Mouse (Mus musculus) limb, embryonic 11.5 days (tissue): ENCODE results near the gene Zfp553. TPM values are rescaled to one million over a fixed set of nuclear protein-coding genes. Genes with fewer than 3 reads are reported as not detected.

Experiments
- ATAC-seq: fragments of 200-750 bp; cut with Nextera tagmentation; 2 replicates; pipeline ENCODE4 v1.8.0; 2017; ENCODE audit warnings: low read depth; ENCODE audit not compliant: insufficient number of reproducible peaks, low FRiP score, low TSS enrichment
- DNase-seq: peaks from one replicate; pipeline ENCODE4 v3.0.0-alpha.2; 2015; ENCODE audit warnings: low spot score
- H3K27ac ChIP-seq: fragments of 300-500 bp; sonication (generic); replicated peaks from 2 replicates; pipeline ENCODE4 v1.5.1; 2014; ENCODE audit warnings: low read depth, mild to moderate bottlenecking, low read length
- H3K27me3 ChIP-seq: fragments of 300-500 bp; sonication (generic); 2 replicates; pipeline ENCODE4 v1.6.1; 2014; ENCODE audit warnings: mild to moderate bottlenecking, low read length, mixed read lengths; ENCODE audit not compliant: control insufficient read depth, insufficient read depth
- H3K36me3 ChIP-seq: fragments of 300-500 bp; sonication (generic); 2 replicates; pipeline ENCODE4 v1.6.1; 2014; ENCODE audit warnings: mild to moderate bottlenecking, low read length, moderate library complexity, mixed read lengths; ENCODE audit not compliant: control insufficient read depth, insufficient read depth
- H3K4me1 ChIP-seq: fragments of 300-500 bp; sonication (generic); 2 replicates; pipeline ENCODE4 v1.6.1; 2014; ENCODE audit warnings: low read length, mixed read lengths; ENCODE audit not compliant: control insufficient read depth, insufficient read depth
- H3K4me2 ChIP-seq: fragments of 300-500 bp; sonication (generic); 2 replicates; pipeline ENCODE4 v1.6.1; 2014; ENCODE audit warnings: low read depth, mild to moderate bottlenecking, moderate library complexity; ENCODE audit not compliant: severe bottlenecking
- H3K4me3 ChIP-seq: fragments of 300-500 bp; sonication (generic); 2 replicates; pipeline ENCODE4 v1.5.1; 2014; ENCODE audit warnings: low read depth, low read length
- H3K9ac ChIP-seq: fragments of 300-500 bp; sonication (generic); 2 replicates; pipeline ENCODE4 v1.6.1; 2014; ENCODE audit warnings: mild to moderate bottlenecking, low read length
- H3K9me3 ChIP-seq: fragments of 300-500 bp; sonication (generic); 2 replicates; pipeline ENCODE4 v1.6.1; 2016; ENCODE audit warnings: low read length; ENCODE audit not compliant: control insufficient read depth
- WGBS: fragments of 180-500 bp; shearing (Covaris S2); extraction: QIAGEN DNeasy Blood & Tissue Kit; methylation state at CpG from one replicate; pipeline ENCODE4 v1.1.7; 2014; 5-methylcytosine and 5-hydroxymethylcytosine counted together
- polyA plus RNA-seq: library from polyadenylated mRNA; unstranded; fragments of >200 nt; fragmentation: Nextera tagmentation; extraction: Ambion mirVana; gene quantifications from 2 replicates; pipeline ENCODE4 v1.2.1, GENCODE M21; 2014

Zfp553 gene
- polyA plus RNA-seq, 1 experiment from 2014 or later, result 29.1 TPM

GRCm38 (mm10) chr7:127208553-127209438, 24.1 kb upstream of the Zfp553 start, which contains the start of gene Mylpf:
Gene Mylpf, plus strand, starts transcription at chr7:127208890.
- WGBS, result under 1% methylated on average over 41 of the region's 44 CpGs
- Histone ChIP-seq H3K9ac (peak within 1 kb of the TSS; percentile 84), H3K27me3 (no peaks in the 10 kb centered on the region), H3K4me3 (peak within 1 kb of the TSS; percentile 92), H3K27ac (peak within 1 kb of the TSS; percentile 86), H3K9me3 (no peaks in the 10 kb centered on the region), H3K4me2 (peak within 1 kb of the TSS; percentile 96), H3K4me1 (peaks cover 13% of the 10 kb centered on the region), H3K36me3 (no peaks in the 10 kb centered on the region; the same call in 1 of the 2 replicates)
- ATAC-seq (peak; percentile 95), DNase-seq (peak; percentile 93)

- ATAC-seq, result no peak
- Histone ChIP-seq H3K4me3 (no peak overlapping the region), H3K4me1 (peaks cover 13% of the 10 kb centered on the region), H3K4me2 (peak overlapping the region; percentile 54; the same call in 1 of the 2 replicates), H3K36me3 (no peaks in the 10 kb centered on the region), H3K27me3 (no peaks in the 10 kb centered on the region), H3K9ac (no peak overlapping the region), H3K9me3 (no peaks in the 10 kb centered on the region), H3K27ac (no peak overlapping the region)
- no peak for DNase-seq
- WGBS, result 83% methylated on average over 5 of the region's 5 CpGs
Observed at GRCm38 (mm10) chr7:127209851-127210250, 23.0 kb upstream of the Zfp553 start.

DNA sequence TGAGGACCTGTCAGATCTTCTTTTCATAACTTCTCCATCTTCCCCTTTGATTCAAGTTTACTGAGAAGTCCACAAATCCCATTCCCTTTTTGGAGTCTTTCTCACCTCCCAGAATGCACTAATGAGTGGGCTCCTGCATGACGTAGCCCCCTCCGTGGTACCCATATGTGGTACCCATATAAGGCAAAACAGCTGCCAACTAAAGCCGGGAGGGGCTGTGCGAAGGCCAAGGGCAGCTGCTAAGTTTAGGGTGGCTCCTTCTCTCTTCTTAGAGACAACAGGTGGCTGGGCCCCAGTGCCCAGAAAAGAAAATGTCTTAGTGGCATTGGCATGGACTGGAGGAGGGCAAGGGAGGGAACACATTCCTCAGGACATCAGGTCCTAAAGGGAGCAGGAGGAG, 22.6 kb upstream of the Zfp553 start:
- Histone ChIP-seq H3K4me1 (peaks cover 15% of the 10 kb centered on the region), H3K27ac (no peak overlapping the region), H3K9ac (no peak overlapping the region), H3K36me3 (no peaks in the 10 kb centered on the region), H3K4me3 (no peak overlapping the region), H3K27me3 (no peaks in the 10 kb centered on the region), H3K4me2 (no peak overlapping the region), H3K9me3 (no peaks in the 10 kb centered on the region)
- no peak for ATAC-seq
- DNase-seq, result no peak
- 86% methylated on average over 4 of the region's 4 CpGs for WGBS

GRCm38 (mm10) chr7:127211014-127211745, 21.7 kb upstream of the Zfp553 start:
- Histone ChIP-seq H3K27me3 (no peaks in the 10 kb centered on the region), H3K4me3 (no peak overlapping the region), H3K4me2 (no peak overlapping the region), H3K9ac (no peak overlapping the region), H3K27ac (no peak overlapping the region), H3K9me3 (no peaks in the 10 kb centered on the region), H3K4me1 (peaks cover 15% of the 10 kb centered on the region), H3K36me3 (no peaks in the 10 kb centered on the region)
- ATAC-seq, result no peak
- no peak for DNase-seq
- 65% methylated on average over 5 of the region's 5 CpGs for WGBS

GRCm38 (mm10) chr7:127212432-127213250, 20.2 kb upstream of the Zfp553 start:
- 0 out of 2 replicates have a peak, but pooled peaks cover 6% of the 10 kb centered on the region for H3K4me1 ChIP-seq
- H3K9ac ChIP-seq, result no peak overlapping the region
- DNase-seq (no peak), ATAC-seq (no peak)
- no peaks in the 10 kb centered on the region for H3K36me3 ChIP-seq
- no peak overlapping the region for H3K27ac ChIP-seq
- 90% methylated on average over 12 of the region's 12 CpGs for WGBS
- H3K4me3 ChIP-seq, result no peak overlapping the region
- no peaks in the 10 kb centered on the region for H3K27me3 ChIP-seq
- no peaks in the 10 kb centered on the region for H3K9me3 ChIP-seq
- no peak overlapping the region for H3K4me2 ChIP-seq

DNA sequence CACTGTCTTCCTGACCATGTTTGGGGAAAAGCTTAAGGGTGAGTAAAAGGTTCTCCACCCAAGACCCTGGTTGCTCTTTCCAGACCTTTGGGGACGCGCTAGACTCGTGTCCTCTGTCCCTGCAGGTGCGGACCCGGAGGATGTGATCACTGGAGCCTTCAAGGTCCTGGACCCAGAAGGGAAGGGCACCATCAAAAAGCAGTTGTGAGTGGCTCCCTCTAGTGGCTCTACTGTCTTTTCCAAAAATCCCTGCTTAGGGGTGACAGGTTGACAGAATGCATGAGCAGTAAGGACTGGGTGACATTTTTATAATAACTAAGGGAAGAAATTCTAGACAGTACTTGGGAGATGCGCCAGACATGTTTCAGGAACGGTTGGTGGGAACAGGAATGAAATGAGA, 19.4 kb upstream of the Zfp553 start:
- Histone ChIP-seq H3K4me3 (no peak overlapping the region), H3K27ac (no peak overlapping the region), H3K4me2 (no peak overlapping the region), H3K4me1 (0 out of 2 replicates have a peak, but pooled peaks cover 4% of the 10 kb centered on the region), H3K27me3 (no peaks in the 10 kb centered on the region), H3K9ac (no peak overlapping the region), H3K36me3 (no peaks in the 10 kb centered on the region), H3K9me3 (no peaks in the 10 kb centered on the region)
- 44% methylated on average over 7 of the region's 7 CpGs for WGBS
- ATAC-seq, result no peak
- DNase-seq, result no peak

DNA sequence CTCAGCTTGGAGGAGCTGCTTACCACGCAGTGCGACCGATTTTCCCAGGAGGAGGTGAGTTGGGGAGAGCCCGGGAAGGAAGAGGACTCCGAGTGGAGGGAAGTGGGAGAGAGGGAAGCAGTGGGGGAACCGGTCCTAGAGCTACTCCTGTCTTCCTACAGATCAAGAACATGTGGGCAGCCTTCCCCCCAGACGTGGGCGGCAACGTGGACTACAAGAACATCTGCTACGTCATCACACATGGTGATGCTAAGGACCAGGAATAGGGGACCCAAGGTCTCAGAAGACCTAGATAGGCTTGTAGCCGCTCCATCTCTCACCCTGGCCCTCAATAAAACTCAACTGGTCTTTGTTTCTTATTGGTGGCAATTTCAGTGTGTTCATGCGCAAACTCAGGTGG, 18.9 kb upstream of the Zfp553 start:
- no peaks in the 10 kb centered on the region for H3K27me3 ChIP-seq
- H3K4me3 ChIP-seq, result no peak overlapping the region
- 0 out of 2 replicates have a peak, but pooled peaks cover 4% of the 10 kb centered on the region for H3K4me1 ChIP-seq
- DNase-seq, result no peak
- peak overlapping the region; percentile 39; the same call in 1 of the 2 replicates for H3K4me2 ChIP-seq
- ATAC-seq, result no peak
- H3K27ac ChIP-seq, result no peak overlapping the region
- H3K36me3 ChIP-seq, result no peaks in the 10 kb centered on the region
- no peak overlapping the region for H3K9ac ChIP-seq
- WGBS, result 49% methylated on average over 12 of the region's 12 CpGs
- H3K9me3 ChIP-seq, result no peaks in the 10 kb centered on the region

DNA sequence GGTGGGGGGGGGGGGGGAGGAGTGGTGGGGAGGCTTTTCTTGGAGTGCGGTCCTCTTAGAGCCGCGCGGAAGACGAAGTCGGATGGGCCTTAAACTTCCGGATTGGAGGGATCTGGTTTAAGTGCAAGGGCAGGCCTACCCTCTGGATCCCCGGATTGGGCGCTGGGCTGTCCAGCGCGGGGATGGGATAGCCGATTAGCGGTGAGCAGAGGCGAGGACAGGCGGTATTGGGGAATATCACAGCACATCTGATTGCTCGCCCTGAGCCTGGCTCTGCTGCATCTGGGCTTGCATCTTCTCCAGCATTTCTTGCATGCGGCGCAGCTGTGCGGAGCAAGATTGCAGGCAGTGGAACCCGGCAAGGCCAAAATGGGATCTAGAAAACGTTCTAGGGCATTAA, 18.3 kb upstream of the Zfp553 start:
- H3K4me1 ChIP-seq, result 0 out of 2 replicates have a peak, but pooled peaks cover 4% of the 10 kb centered on the region
- H3K4me2 ChIP-seq, result peak overlapping the region; percentile 39
- no peaks in the 10 kb centered on the region for H3K9me3 ChIP-seq
- H3K27me3 ChIP-seq, result no peaks in the 10 kb centered on the region
- no peak overlapping the region for H3K4me3 ChIP-seq
- no peak overlapping the region for H3K9ac ChIP-seq
- WGBS, result 29% methylated on average over 21 of the region's 21 CpGs
- DNase-seq (no peak), ATAC-seq (no peak)
- no peak overlapping the region for H3K27ac ChIP-seq
- no peaks in the 10 kb centered on the region for H3K36me3 ChIP-seq
